Mouse (Mus musculus): Measurements from ENCODE around the gene Tbx6.

DNA sequence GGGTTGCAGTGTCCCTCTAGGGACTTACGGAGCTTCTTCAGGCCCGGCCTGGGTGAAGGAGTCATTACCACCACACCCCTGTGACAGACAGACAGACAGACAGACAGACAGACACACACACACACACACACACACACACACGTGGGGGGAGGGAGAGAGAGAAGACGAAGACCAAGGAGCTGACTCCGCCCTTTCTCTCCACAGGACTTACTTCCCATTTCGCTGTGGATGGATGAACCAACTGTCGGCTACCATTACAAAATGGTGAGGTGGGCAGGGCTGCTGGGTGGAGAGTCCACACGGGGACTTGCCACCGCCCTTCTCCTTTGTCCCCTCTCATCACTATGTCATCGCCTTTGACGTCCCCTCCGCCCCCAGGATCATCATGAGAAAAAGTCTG lies 10.5 kb upstream of the Tbx6 start:
- TF ChIP-seq EP300 (optimal IDR thresholded peaks at IDR 0.05), result no peak
- no peak for TF ChIP-seq CTCF (IDR thresholded peaks at IDR 0.05; ENCODE audit: low read depth)
